Mouse (Mus musculus): ENCODE measurements around the gene Klhl42. TPM values are rescaled to one million over a fixed set of nuclear protein-coding genes. Genes with fewer than 3 reads are reported as not detected.

Gene Klhl42
- polyA plus RNA-seq, 1 experiment from 2014 or later: 12.7 TPM

DNA sequence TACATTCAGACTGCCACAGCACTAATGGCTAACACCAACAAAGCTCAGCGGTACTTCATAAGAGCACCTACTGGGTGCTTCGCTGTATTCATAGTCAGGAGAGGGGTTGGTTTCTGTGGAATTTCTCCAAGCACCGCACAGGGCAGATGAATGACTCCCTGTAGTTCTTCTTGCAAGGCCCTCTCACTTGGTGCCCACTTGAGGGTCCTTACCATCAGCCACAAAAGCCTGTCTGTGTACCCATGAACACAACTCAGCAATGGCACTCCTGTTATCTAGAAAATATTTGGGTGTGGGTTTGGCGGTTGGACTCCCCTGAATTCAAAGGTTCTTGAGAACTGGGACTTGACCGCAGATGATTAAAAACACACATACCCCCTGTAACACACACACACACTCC, 53.5 kb downstream of the Klhl42 start:
- no peaks in the 10 kb centered on the region for H3K9me3 ChIP-seq (replicated peaks; ENCODE audit: control insufficient read depth, low read length)
- ATAC-seq (replicated peaks; ENCODE audit: insufficient number of reproducible peaks, low FRiP score, low TSS enrichment, low read depth) (no peak), DNase-seq (ENCODE audit: low spot score) (no peak)
- WGBS: 82% methylated on average over 5 of the region's 5 CpGs
- H3K27ac ChIP-seq (replicated peaks; ENCODE audit: low read depth, low read length): no peak overlapping the region
- no peaks in the 10 kb centered on the region for H3K36me3 ChIP-seq (replicated peaks; ENCODE audit: control insufficient read depth, insufficient read depth, low read depth, low read length)
- H3K4me1 ChIP-seq (ENCODE audit: control insufficient read depth, insufficient read depth, low read length): no peaks in the 10 kb centered on the region
- no peak overlapping the region for H3K4me2 ChIP-seq (ENCODE audit: low read depth, low read length)
- H3K4me3 ChIP-seq (ENCODE audit: low read depth, low read length): no peak overlapping the region
- no peaks in the 10 kb centered on the region for H3K27me3 ChIP-seq (ENCODE audit: control insufficient read depth, insufficient read depth, low read length)
- no peak overlapping the region for H3K9ac ChIP-seq (replicated peaks; ENCODE audit: low read length)

DNA sequence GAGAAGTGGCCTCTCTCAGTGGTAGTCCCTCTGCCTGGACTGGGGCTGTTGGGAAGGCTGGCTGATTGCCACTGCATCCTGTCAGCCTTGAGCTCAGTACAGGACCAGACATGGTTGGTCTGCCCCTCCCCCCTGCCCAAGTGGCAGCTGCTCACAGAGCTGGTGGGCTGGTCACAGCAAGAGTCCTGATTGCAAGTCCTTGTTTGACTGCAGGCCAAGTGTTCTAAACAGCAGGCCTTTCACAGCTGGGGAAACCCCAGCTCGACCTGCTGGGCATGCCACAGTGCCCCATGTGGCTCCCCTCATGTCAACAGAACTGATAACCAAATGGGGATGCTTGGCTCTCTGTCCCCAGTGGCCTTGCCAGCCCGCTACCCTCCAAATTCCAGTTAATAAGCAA, 54.1 kb downstream of the Klhl42 start:
- DNase-seq (ENCODE audit: low spot score) (peak; percentile 49), ATAC-seq (replicated peaks; ENCODE audit: insufficient number of reproducible peaks, low FRiP score, low TSS enrichment, low read depth) (peak; percentile 88)
- no peak overlapping the region for H3K27ac ChIP-seq (replicated peaks; ENCODE audit: low read depth, low read length)
- no peak overlapping the region for H3K9ac ChIP-seq (replicated peaks; ENCODE audit: low read length)
- H3K4me3 ChIP-seq (ENCODE audit: low read depth, low read length): no peak overlapping the region
- H3K4me2 ChIP-seq (ENCODE audit: low read depth, low read length): no peak overlapping the region
- H3K36me3 ChIP-seq (replicated peaks; ENCODE audit: control insufficient read depth, insufficient read depth, low read depth, low read length): no peaks in the 10 kb centered on the region
- no peaks in the 10 kb centered on the region for H3K4me1 ChIP-seq (ENCODE audit: control insufficient read depth, insufficient read depth, low read length)
- H3K9me3 ChIP-seq (replicated peaks; ENCODE audit: control insufficient read depth, low read length): no peaks in the 10 kb centered on the region
- 16% methylated on average over 2 of the region's 2 CpGs for WGBS
- no peaks in the 10 kb centered on the region for H3K27me3 ChIP-seq (ENCODE audit: control insufficient read depth, insufficient read depth, low read length)

DNA sequence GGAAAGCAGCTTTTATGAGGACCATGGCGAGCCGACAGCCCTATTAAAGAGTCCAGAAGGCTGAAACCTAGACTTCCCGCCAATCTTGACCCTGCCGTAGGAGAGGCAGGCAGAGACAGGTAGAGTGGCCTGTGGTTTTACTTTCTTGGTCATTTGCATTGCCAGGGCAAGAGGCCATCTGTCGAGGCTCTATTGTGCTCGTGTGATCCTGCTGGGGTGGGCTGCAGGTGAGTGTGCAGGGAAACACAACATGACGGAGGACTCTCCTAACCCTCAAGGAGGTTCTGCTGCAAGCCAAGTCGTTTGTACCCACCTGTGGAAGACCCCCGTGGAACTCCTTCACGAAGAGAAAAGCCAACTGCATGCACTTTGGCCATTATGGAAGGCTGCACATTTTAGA, 54.6 kb downstream of the Klhl42 start:
- Histone ChIP-seq H3K4me2 (ENCODE audit: low read depth, low read length) (no peak overlapping the region), H3K4me3 (ENCODE audit: low read depth, low read length) (no peak overlapping the region), H3K36me3 (replicated peaks; ENCODE audit: control insufficient read depth, insufficient read depth, low read depth, low read length) (no peaks in the 10 kb centered on the region), H3K4me1 (ENCODE audit: control insufficient read depth, insufficient read depth, low read length) (no peaks in the 10 kb centered on the region), H3K27ac (replicated peaks; ENCODE audit: low read depth, low read length) (no peak overlapping the region), H3K27me3 (ENCODE audit: control insufficient read depth, insufficient read depth, low read length) (no peaks in the 10 kb centered on the region), H3K9ac (replicated peaks; ENCODE audit: low read length) (no peak overlapping the region), H3K9me3 (replicated peaks; ENCODE audit: control insufficient read depth, low read length) (no peaks in the 10 kb centered on the region)
- ATAC-seq (replicated peaks; ENCODE audit: insufficient number of reproducible peaks, low FRiP score, low TSS enrichment, low read depth): no peak
- 63% methylated on average over 10 of the region's 10 CpGs for WGBS
- no peak for DNase-seq (ENCODE audit: low spot score)

DNA sequence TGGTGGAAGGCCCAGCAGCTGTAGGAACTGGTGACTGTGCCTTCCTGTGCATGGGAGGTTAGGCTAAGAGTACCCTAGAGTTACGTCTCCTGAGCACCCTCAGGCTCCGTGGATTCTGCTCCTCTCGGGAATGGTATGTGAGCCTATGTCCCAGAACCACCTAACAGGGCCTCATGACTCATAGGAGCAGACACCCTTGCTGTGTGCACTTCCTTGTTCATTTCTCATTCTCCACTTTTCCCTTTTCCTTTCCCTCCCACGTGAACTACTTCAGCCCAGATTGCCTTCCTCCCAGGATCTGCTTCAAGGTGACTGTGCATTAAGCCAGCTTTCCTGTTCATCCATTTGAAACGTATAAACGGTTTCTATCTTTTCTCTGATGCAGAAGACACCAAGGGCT, 59.9 kb downstream of the Klhl42 start:
- 89% methylated on average over 6 of the region's 6 CpGs for WGBS
- Histone ChIP-seq H3K4me2 (ENCODE audit: low read depth, low read length) (no peak overlapping the region), H3K9ac (replicated peaks; ENCODE audit: low read length) (no peak overlapping the region)

DNA sequence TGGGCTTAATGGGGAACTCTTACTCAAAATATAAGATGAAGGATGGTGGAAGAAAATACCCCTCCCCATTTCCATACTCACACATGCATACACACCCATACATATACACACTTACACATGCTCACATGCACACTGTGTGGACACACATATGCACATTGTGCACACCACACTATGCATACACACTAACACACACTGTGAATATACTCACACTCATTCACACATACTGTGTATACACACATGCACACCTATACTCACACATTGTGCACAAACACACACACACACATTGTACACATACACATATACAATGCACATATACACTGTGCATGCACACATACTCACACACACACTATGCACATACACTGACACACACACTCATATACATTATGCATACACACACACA, 60.7 kb downstream of the Klhl42 start:
- Histone ChIP-seq H3K27ac (replicated peaks; ENCODE audit: low read depth, low read length) (no peak overlapping the region), H3K4me1 (ENCODE audit: control insufficient read depth, insufficient read depth, low read length) (peaks cover 7% of the 10 kb centered on the region; the same call in 1 of the 2 replicates), H3K9ac (replicated peaks; ENCODE audit: low read length) (no peak overlapping the region), H3K9me3 (replicated peaks; ENCODE audit: control insufficient read depth, low read length) (no peaks in the 10 kb centered on the region), H3K36me3 (replicated peaks; ENCODE audit: control insufficient read depth, insufficient read depth, low read depth, low read length) (no peaks in the 10 kb centered on the region), H3K27me3 (ENCODE audit: control insufficient read depth, insufficient read depth, low read length) (no peaks in the 10 kb centered on the region), H3K4me2 (ENCODE audit: low read depth, low read length) (no peak overlapping the region), H3K4me3 (ENCODE audit: low read depth, low read length) (no peak overlapping the region)
- no peak for ATAC-seq (replicated peaks; ENCODE audit: insufficient number of reproducible peaks, low FRiP score, low TSS enrichment, low read depth)
- DNase-seq (ENCODE audit: low spot score): no peak

More for the DNA sequence above, 59.9 kb downstream of the Klhl42 start:
- Histone ChIP-seq H3K4me1 (ENCODE audit: control insufficient read depth, insufficient read depth, low read length) (peaks cover 7% of the 10 kb centered on the region; the same call in 1 of the 2 replicates), H3K36me3 (replicated peaks; ENCODE audit: control insufficient read depth, insufficient read depth, low read depth, low read length) (no peaks in the 10 kb centered on the region), H3K9me3 (replicated peaks; ENCODE audit: control insufficient read depth, low read length) (no peaks in the 10 kb centered on the region), H3K4me3 (ENCODE audit: low read depth, low read length) (no peak overlapping the region), H3K27ac (replicated peaks; ENCODE audit: low read depth, low read length) (no peak overlapping the region), H3K27me3 (ENCODE audit: control insufficient read depth, insufficient read depth, low read length) (no peaks in the 10 kb centered on the region)
- no peak for DNase-seq (ENCODE audit: low spot score)
- no peak for ATAC-seq (replicated peaks; ENCODE audit: insufficient number of reproducible peaks, low FRiP score, low TSS enrichment, low read depth)

DNA sequence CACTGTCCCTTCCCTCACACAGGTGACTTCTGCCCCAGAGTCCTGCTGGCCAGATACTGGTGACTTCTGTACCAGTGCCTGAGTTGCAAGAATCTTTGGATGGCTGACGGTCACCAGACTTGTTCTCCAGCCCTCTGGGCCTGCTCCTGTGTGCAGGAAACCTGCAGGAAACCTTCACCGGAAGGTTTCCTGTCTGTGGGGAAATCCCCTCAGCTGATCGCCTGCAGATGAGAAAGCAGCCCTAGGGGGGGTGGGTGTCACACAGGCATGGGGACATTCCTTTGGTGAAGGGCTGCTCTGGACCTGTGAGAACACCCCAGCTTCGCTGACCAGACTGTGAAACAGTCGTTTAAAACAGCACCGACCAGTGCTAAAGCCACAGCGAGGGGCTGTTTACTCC, 63.9 kb downstream of the Klhl42 start:
- H3K4me3 ChIP-seq (ENCODE audit: low read depth, low read length): no peak overlapping the region
- WGBS: 65% methylated on average over 7 of the region's 7 CpGs
- DNase-seq (ENCODE audit: low spot score) (no peak), ATAC-seq (replicated peaks; ENCODE audit: insufficient number of reproducible peaks, low FRiP score, low TSS enrichment, low read depth) (no peak)
- no peaks in the 10 kb centered on the region for H3K27me3 ChIP-seq (ENCODE audit: control insufficient read depth, insufficient read depth, low read length)
- peak overlapping the region; percentile 35; the same call in 1 of the 2 replicates for H3K27ac ChIP-seq (replicated peaks; ENCODE audit: low read depth, low read length)
- H3K36me3 ChIP-seq (replicated peaks; ENCODE audit: control insufficient read depth, insufficient read depth, low read depth, low read length): no peaks in the 10 kb centered on the region
- peaks cover 7% of the 10 kb centered on the region; the same call in 1 of the 2 replicates for H3K4me1 ChIP-seq (ENCODE audit: control insufficient read depth, insufficient read depth, low read length)
- no peak overlapping the region for H3K9ac ChIP-seq (replicated peaks; ENCODE audit: low read length)
- H3K4me2 ChIP-seq (ENCODE audit: low read depth, low read length): no peak overlapping the region
- no peaks in the 10 kb centered on the region for H3K9me3 ChIP-seq (replicated peaks; ENCODE audit: control insufficient read depth, low read length)

DNA sequence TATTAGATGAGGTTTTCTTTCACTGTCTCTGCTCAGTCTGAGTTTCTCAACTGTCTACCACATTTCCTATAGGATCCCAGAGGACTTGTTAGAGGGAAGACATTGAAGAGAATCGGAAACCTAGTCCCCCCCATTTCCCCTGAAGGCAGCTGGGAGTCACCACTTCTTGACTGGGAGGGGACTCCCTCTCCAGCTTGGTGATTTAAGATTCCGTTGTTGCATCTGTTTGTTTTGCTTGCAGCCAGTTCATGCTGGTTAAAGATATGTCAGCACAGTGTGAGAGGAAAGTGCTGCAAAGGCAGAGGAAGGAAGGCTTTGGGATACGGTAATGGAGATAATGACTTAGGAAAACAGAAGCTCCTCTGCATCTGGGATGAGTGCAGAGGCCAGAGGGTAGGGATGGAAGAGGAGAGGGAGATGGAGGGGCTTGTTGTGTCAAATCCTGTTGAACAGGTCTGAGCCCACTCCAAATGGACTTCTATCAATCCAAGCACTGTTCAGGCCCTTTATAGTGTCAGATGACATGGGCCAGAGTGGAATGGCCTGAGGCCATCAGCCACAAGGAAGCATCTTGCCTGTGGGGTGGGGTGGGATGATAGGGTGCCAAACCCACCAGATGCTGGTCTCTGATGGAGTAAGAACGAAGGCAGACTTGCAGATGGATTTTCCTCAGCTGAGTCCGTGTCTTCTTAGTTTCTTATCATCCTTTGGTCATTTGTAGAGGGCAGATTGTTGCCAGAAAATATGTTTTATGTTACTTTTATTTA, 70.8 kb downstream of the Klhl42 start:
- no peak for ATAC-seq (replicated peaks; ENCODE audit: insufficient number of reproducible peaks, low FRiP score, low TSS enrichment, low read depth)
- WGBS: 39% methylated on average over 5 of the region's 5 CpGs
- no peak for DNase-seq (ENCODE audit: low spot score)
- no peak overlapping the region for H3K27ac ChIP-seq (replicated peaks; ENCODE audit: low read depth, low read length)
- H3K4me1 ChIP-seq (ENCODE audit: control insufficient read depth, insufficient read depth, low read length): no peaks in the 10 kb centered on the region
- no peaks in the 10 kb centered on the region for H3K9me3 ChIP-seq (replicated peaks; ENCODE audit: control insufficient read depth, low read length)
- no peak overlapping the region for H3K4me2 ChIP-seq (ENCODE audit: low read depth, low read length)
- no peak overlapping the region for H3K4me3 ChIP-seq (ENCODE audit: low read depth, low read length)
- no peaks in the 10 kb centered on the region for H3K36me3 ChIP-seq (replicated peaks; ENCODE audit: control insufficient read depth, insufficient read depth, low read depth, low read length)
- H3K9ac ChIP-seq (replicated peaks; ENCODE audit: low read length): no peak overlapping the region
- no peaks in the 10 kb centered on the region for H3K27me3 ChIP-seq (ENCODE audit: control insufficient read depth, insufficient read depth, low read length)

Measured in embryonic facial prominence, embryonic 11.5 days (tissue).